Mouse (Mus musculus): Measurements from ENCODE around the gene Dmbt1.

DNA sequence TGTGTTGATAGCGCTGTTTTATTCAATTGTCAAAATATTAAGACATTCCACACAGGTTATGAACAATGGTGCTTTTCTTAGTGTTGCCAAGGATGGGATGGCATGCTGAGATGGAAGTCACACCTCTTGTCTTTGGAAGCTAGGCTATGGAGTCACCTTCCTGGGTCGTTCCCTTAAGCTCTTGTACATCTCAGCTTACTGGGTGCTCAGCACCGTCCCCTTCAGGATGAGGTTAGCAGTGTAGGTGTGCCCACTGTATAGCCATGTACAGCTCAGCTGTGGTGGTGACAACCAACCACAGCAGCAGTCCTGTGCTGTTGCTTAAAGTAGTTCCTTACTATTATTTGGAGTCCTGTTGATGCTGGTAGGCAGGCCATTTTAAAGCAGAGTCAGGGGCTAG lies 49.0 kb upstream of the Dmbt1 start:
- TF ChIP-seq CTCF (IDR thresholded peaks at IDR 0.05; ENCODE audit: low read depth, low read length) (peak; percentile 42), POLR2A (IDR thresholded peaks at IDR 0.05; ENCODE audit: insufficient read depth, low read length) (no peak), EP300 (IDR thresholded peaks at IDR 0.05; ENCODE audit: insufficient read depth, low read depth, low read length) (no peak)
